Comparison of ENCODE assay signal across 8 mouse cellular contexts in genomic region chr2:26503661-26504575, GRCm38 (mm10). TPM values are rescaled to one million over a fixed set of nuclear protein-coding genes. Genes with fewer than 3 reads are reported as not detected.
DNase-seq lines count a peak whose midpoint lies in the region; ATAC-seq and TF ChIP-seq lines count a peak whose summit lies in the region.

No protein-coding gene starts in this region.

- 4% methylated on average over 59 of the region's 59 CpGs for WGBS in bone marrow, adult 2 months
- 1% methylated on average over 49 of the region's 59 CpGs for WGBS in hindbrain, embryonic 16.5 days
- 3% methylated on average over 56 of the region's 59 CpGs for WGBS in limb, embryonic 15.5 days
- 1% methylated on average over 59 of the region's 59 CpGs for WGBS in midbrain, embryonic 14.5 days

- no peaks in the 10 kb centered on the region for H3K36me3 ChIP-seq in ES-Bruce4 (ENCODE audit: control insufficient read depth, insufficient read depth, low read length, poor library complexity, severe bottlenecking)
- H3K36me3 ChIP-seq in hindbrain, embryonic 16.5 days (ENCODE audit: control insufficient read depth, insufficient read depth, low read length) = no peaks in the 10 kb centered on the region
- H3K36me3 ChIP-seq in limb, embryonic 15.5 days = peaks cover 3% of the 10 kb centered on the region; the same call in 1 of the 2 replicates
- H3K36me3 ChIP-seq in midbrain, embryonic 14.5 days (ENCODE audit: control insufficient read depth, insufficient read depth, low read length) = no peaks in the 10 kb centered on the region

- ATAC-seq in hindbrain, embryonic 16.5 days = peak; percentile 62
- peak; percentile 86 for ATAC-seq in limb, embryonic 15.5 days (ENCODE audit: insufficient number of reproducible peaks, low FRiP score, low TSS enrichment, low read depth)
- peak; percentile 62 for ATAC-seq in midbrain, embryonic 14.5 days (ENCODE audit: low FRiP score, low TSS enrichment)
- ATAC-seq in frontal cortex, adult (ENCODE audit: low TSS enrichment) = no peak

- H3K27me3 ChIP-seq in ES-Bruce4 (ENCODE audit: control insufficient read depth, insufficient read depth, low read length, poor library complexity, severe bottlenecking) = no peaks in the 10 kb centered on the region
- H3K27me3 ChIP-seq in hindbrain, embryonic 16.5 days (replicated peaks; ENCODE audit: control insufficient read depth, insufficient read depth, low read length) = no peaks in the 10 kb centered on the region
- no peaks in the 10 kb centered on the region for H3K27me3 ChIP-seq in limb, embryonic 15.5 days
- peaks cover 9% of the 10 kb centered on the region; the same call in 1 of the 2 replicates for H3K27me3 ChIP-seq in midbrain, embryonic 14.5 days (ENCODE audit: control insufficient read depth, insufficient read depth, low read length)

- TF ChIP-seq EP300 in ES-Bruce4 (IDR thresholded peaks at IDR 0.05; ENCODE audit: insufficient read depth, low read depth, low read length) = peak; percentile 67; the same call in 1 of the 2 replicates

- H3K9ac ChIP-seq in ES-Bruce4 (ENCODE audit: low read depth, poor library complexity, severe bottlenecking) = peak overlapping the region; percentile 73
- peak overlapping the region; percentile 71 for H3K9ac ChIP-seq in hindbrain, embryonic 16.5 days (ENCODE audit: low read depth, low read length)
- H3K9ac ChIP-seq in limb, embryonic 15.5 days = peak overlapping the region; percentile 79
- H3K9ac ChIP-seq in midbrain, embryonic 14.5 days (replicated peaks; ENCODE audit: low read length) = peak overlapping the region; percentile 62

- H3K4me1 ChIP-seq in ES-Bruce4 (ENCODE audit: control insufficient read depth, insufficient read depth, low read length) = peaks cover 14% of the 10 kb centered on the region
- H3K4me1 ChIP-seq in bone marrow, adult 2 months (ENCODE audit: control insufficient read depth, insufficient read depth, low read length) = peaks cover 2% of the 10 kb centered on the region; the same call in 1 of the 2 replicates
- peaks cover 53% of the 10 kb centered on the region for H3K4me1 ChIP-seq in hindbrain, embryonic 16.5 days (ENCODE audit: control insufficient read depth, insufficient read depth, low read depth, low read length)
- H3K4me1 ChIP-seq in limb, embryonic 15.5 days = peaks cover 95% of the 10 kb centered on the region
- H3K4me1 ChIP-seq in midbrain, embryonic 14.5 days (ENCODE audit: control insufficient read depth, insufficient read depth, low read length) = peaks cover 58% of the 10 kb centered on the region

- no peak for TF ChIP-seq CTCF in ES-Bruce4 (IDR thresholded peaks at IDR 0.05; ENCODE audit: low read depth, low read length)
- TF ChIP-seq CTCF in bone marrow, adult 2 months (IDR thresholded peaks at IDR 0.05; ENCODE audit: control insufficient read depth, insufficient read depth, low read length) = no peak

- H3K9me3 ChIP-seq in ES-Bruce4 (replicated peaks; ENCODE audit: control insufficient read depth, insufficient read depth, low read length, poor library complexity, severe bottlenecking) = no peaks in the 10 kb centered on the region
- no peaks in the 10 kb centered on the region for H3K9me3 ChIP-seq in hindbrain, embryonic 16.5 days (ENCODE audit: control insufficient read depth, low read length)
- H3K9me3 ChIP-seq in limb, embryonic 15.5 days = no peaks in the 10 kb centered on the region
- no peaks in the 10 kb centered on the region for H3K9me3 ChIP-seq in midbrain, embryonic 14.5 days (ENCODE audit: control insufficient read depth, low read length)

- H3K27ac ChIP-seq in ES-Bruce4 (ENCODE audit: insufficient read depth, low read length) = peak overlapping the region; percentile 84
- peak overlapping the region; percentile 86 for H3K27ac ChIP-seq in bone marrow, adult 2 months (ENCODE audit: control insufficient read depth, insufficient read depth, low read depth, low read length, poor library complexity)
- H3K27ac ChIP-seq in hindbrain, embryonic 16.5 days (ENCODE audit: low read depth, low read length) = peak overlapping the region; percentile 84
- peak overlapping the region; percentile 83 for H3K27ac ChIP-seq in limb, embryonic 15.5 days
- peak overlapping the region; percentile 80 for H3K27ac ChIP-seq in midbrain, embryonic 14.5 days (replicated peaks; ENCODE audit: low read depth, low read length)

- DNase-seq in gastrocnemius, postnatal 10 days = peak; percentile 79
- DNase-seq in midbrain, embryonic 14.5 days = peak; percentile 84
- peak; percentile 62 to 66 for DNase-seq in spleen, postnatal 14 days (ENCODE audit: low spot score in 2 of 2)

- TF ChIP-seq POLR2A in ES-Bruce4 (IDR thresholded peaks at IDR 0.05; ENCODE audit: insufficient read depth, low read length) = no peak
- TF ChIP-seq POLR2A in bone marrow, adult 2 months (IDR thresholded peaks at IDR 0.05; ENCODE audit: borderline replicate concordance, control insufficient read depth, low read depth, low read length) = peak; percentile 68; the same call in 1 of the 2 replicates

- peak overlapping the region; percentile 76 for H3K4me3 ChIP-seq in ES-Bruce4 (ENCODE audit: low read depth, low read length)
- peak overlapping the region; percentile 90 for H3K4me3 ChIP-seq in bone marrow, adult 2 months (replicated peaks; ENCODE audit: control insufficient read depth, low read depth, low read length)
- peak overlapping the region; percentile 58 for H3K4me3 ChIP-seq in hindbrain, embryonic 16.5 days (ENCODE audit: low read length)
- peak overlapping the region; percentile 90 for H3K4me3 ChIP-seq in limb, embryonic 15.5 days
- H3K4me3 ChIP-seq in midbrain, embryonic 14.5 days (replicated peaks; ENCODE audit: low read depth, low read length) = peak overlapping the region; percentile 53

- H3K4me2 ChIP-seq in hindbrain, embryonic 16.5 days (ENCODE audit: low read length) = peak overlapping the region; percentile 66
- peak overlapping the region; percentile 91 for H3K4me2 ChIP-seq in limb, embryonic 15.5 days
- peak overlapping the region; percentile 88 for H3K4me2 ChIP-seq in midbrain, embryonic 14.5 days (ENCODE audit: low read length)

RNA-seq across cellular contexts. Expression of gene Notch1, which starts 12.5 kb away (rescaled TPM):
- 31.1 and 31.9 TPM in 2 replicates for polyA plus RNA-seq in ES-Bruce4 (2011; ENCODE audit: insufficient read depth, insufficient read length, low read depth, missing spikeins)
- 21.8 and 36.9 TPM in 2 replicates for polyA plus RNA-seq in bone marrow, adult 2 months (2011; ENCODE audit: insufficient read depth, insufficient read length, low replicate concordance, missing spikeins)
- total RNA-seq in gastrocnemius, postnatal 10 days (2021) = 10 to 100 TPM; 22.5 to 33.5 TPM
- 13.3 and 15.1 TPM in 2 replicates for polyA plus RNA-seq in hindbrain, embryonic 16.5 days (2015; fragmentation: Nextera tagmentation; extraction: Ambion mirVana)
- polyA plus RNA-seq in limb, embryonic 15.5 days (2015; fragmentation: Nextera tagmentation; extraction: Ambion mirVana) = 23.1 and 24.3 TPM in 2 replicates
- 22.0 and 33.9 TPM in 2 replicates for polyA plus RNA-seq in midbrain, embryonic 14.5 days (2014; fragmentation: Nextera tagmentation; extraction: Ambion mirVana)

RNA-seq across cellular contexts. Expression of gene Sec16a, which starts 58.9 kb away (rescaled TPM):
- 51.5 and 55.5 TPM in 2 replicates for polyA plus RNA-seq in ES-Bruce4 (2011; ENCODE audit: insufficient read depth, insufficient read length, low read depth, missing spikeins)
- 5.8 and 30.1 TPM in 2 replicates for polyA plus RNA-seq in bone marrow, adult 2 months (2011; ENCODE audit: insufficient read depth, insufficient read length, low replicate concordance, missing spikeins)
- total RNA-seq in gastrocnemius, postnatal 10 days (2021) = 10 to 100 TPM; 26.3 to 36.5 TPM
- 15.4 and 19.3 TPM in 2 replicates for polyA plus RNA-seq in hindbrain, embryonic 16.5 days (2015; fragmentation: Nextera tagmentation; extraction: Ambion mirVana)
- polyA plus RNA-seq in limb, embryonic 15.5 days (2015; fragmentation: Nextera tagmentation; extraction: Ambion mirVana) = 26.2 and 30.5 TPM in 2 replicates
- 24.3 and 32.4 TPM in 2 replicates for polyA plus RNA-seq in midbrain, embryonic 14.5 days (2014; fragmentation: Nextera tagmentation; extraction: Ambion mirVana)
